Mouse (Mus musculus) retina, postnatal 7 days (tissue): ENCODE data around the gene Hipk4.
A peak's percentile ranks its signal among the peaks of the same experiment; 100 is the strongest.

Source experiments
- DNase-seq: peaks from one replicate; pipeline ENCODE4 v3.0.0-alpha.2; 2012; ENCODE audit warnings: low read depth, low spot score

Gene Hipk4

DNA sequence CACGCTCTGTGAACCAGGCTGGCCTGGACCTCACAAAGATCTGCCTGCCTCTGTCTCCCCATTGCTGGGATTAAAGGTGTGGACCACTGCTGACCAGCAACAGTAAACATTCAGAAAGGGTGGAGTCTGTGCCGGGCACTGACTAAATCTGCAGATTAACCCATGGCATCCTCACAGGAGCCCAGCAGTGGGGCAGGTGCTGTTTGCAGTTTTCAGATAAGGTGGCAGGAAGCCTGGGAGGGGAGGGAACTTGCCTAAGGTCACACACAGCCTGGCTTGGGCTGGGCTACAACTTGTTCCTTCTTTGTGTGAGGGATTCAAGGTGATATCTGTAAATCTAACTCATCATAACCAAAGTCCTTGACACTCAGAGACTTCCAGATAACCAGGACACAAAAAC lies 17.5 kb downstream of the Hipk4 start:
- no peak for DNase-seq

DNA sequence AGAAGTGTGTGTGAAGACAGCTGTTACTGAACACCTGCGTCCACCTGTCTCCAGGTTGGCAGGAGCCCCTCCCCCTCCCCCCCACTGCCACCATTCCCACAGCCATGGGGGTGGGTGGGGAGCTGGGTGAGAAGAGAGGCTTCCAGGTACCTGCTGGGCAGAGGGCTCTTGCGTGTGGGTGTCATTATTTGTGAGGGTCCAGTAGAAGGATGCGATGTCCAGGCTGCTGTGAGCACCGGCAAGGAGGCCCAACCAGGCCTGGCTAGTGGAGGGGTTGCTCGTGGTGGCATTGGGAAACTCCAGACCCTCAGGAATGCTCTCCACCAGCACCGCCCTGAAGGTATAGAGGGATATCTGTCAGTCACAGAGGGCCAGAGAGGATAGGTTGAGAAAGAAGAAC lies 17.9 kb downstream of the Hipk4 start:
- DNase-seq: no peak

GRCm38 (mm10) chr7:27541431-27541830 lies 18.4 kb downstream of the Hipk4 start:
- DNase-seq: peak; percentile 34

DNA sequence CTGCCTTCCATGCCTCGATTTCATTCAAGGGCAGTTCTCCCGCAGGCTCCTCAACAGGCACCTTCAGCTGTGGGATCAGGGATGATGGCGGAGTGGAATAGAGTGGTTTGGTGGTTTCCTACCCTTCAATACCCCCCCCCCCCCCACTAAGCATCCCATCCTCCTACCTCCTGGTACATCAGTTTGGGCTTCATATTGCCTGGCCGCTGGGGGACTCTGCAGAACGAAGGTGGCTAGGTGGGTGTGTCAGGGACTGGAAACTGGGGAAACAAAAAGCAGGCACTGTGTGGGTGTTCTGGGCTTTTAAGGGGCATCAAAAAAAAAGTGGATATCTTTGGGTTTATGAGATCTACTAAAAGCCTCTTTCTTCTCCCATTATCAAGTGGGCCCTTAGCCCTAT lies 18.9 kb downstream of the Hipk4 start:
- no peak for DNase-seq

GRCm38 (mm10) chr7:27542392-27543033 lies 19.4 kb downstream of the Hipk4 start:
- DNase-seq: peak; percentile 55

GRCm38 (mm10) chr7:27543065-27543464 lies 20.0 kb downstream of the Hipk4 start:
- DNase-seq: no peak

- DNase-seq: no peak
Measured at GRCm38 (mm10) chr7:27543851-27544250, 20.8 kb downstream of the Hipk4 start.

GRCm38 (mm10) chr7:27544675-27545370 lies 21.8 kb downstream of the Hipk4 start:
- no peak for DNase-seq

- no peak for DNase-seq
Measured at GRCm38 (mm10) chr7:27549597-27549996, 26.5 kb downstream of the Hipk4 start.

- no peak for DNase-seq
Measured at GRCm38 (mm10) chr7:27552070-27552469, 29.0 kb downstream of the Hipk4 start.

DNA sequence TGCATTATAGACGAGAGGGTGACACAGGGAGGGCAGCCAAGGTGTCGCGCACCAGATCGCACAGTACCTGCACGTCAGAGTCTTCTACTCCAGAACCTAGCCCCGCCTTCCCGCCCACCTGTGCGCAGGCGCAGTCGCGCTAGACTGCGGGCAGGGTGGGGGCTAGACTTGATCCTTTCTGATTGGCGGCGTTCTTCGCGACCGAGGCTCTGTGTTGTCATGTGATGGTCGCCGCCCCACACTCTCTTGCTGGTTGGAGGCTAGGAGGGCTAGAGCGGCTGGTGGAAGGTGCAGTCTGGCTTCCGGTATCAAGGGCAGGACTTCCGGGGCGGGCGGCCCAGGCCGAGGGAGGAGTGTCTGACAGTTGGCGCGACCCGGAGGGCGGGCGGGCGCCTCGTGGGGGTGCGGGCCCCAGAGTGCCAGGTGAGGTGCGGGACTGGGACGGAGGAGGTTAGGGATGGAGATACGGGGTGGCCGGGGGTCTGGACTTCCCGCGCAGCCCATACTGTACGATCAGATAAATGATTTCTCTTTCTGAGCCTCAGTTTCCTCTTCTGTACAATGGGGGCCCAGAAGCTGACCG lies 30.0 kb downstream of the Hipk4 start, which contains the start of the genes Pld3 and 2310022A10Rik:
Gene Pld3, minus strand, starts transcription at position 288 of the 583 bp plus-strand sequence.
Gene 2310022A10Rik, plus strand, starts transcription at position 303 of the 583 bp plus-strand sequence.
- DNase-seq: peak; percentile 90

DNA sequence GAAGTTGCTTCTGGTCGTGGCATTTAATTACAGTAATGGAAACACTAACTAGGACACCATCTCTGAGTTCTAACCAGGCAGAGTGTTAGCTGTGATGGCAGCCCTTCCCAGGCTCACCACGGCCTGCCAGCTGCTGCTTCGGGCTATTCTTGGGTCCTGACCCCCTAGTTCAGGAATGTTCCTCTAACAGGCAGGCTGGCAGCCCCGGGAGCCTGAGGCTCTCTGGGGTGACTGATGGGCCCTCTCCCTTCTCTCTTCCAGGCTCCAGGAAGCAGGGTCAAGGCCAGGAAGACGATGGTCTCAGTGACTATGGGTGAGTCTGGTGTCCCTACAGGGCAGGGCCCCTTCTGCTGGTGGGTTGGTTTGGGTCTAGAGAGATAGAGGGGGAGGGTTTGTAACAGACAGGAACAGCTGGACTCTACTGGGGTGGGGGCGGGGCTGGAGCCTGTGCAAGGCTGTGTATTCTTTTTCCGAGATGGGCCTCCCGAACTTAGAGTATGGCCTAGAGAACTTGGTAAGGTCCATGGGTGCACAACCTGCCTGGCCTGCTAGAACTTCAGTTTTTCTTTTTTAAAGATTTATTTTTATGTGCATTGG lies 37.3 kb downstream of the Hipk4 start:
- no peak for DNase-seq

DNA sequence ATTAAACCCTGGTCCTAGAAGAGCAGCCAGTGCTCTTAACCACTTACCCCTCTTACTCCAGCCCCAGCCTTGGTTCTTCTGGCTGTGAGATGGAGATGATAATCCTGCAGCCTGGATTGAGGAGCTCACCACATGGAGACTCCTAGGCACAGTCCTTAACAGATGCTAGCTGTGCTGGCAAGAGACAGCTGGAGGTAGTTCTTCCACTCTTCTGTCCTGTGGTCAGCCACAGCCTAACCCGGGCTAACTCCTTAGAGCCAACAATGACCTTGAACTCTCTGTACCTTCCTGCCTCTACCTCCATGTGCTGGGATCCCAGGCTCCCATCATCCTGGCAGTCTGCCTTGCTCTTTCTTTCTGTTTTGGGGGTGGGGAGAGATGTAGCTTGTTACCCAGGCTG lies 37.9 kb downstream of the Hipk4 start:
- DNase-seq: no peak

GRCm38 (mm10) chr7:27569580-27570224 lies 46.6 kb downstream of the Hipk4 start:
- no peak for DNase-seq

DNA sequence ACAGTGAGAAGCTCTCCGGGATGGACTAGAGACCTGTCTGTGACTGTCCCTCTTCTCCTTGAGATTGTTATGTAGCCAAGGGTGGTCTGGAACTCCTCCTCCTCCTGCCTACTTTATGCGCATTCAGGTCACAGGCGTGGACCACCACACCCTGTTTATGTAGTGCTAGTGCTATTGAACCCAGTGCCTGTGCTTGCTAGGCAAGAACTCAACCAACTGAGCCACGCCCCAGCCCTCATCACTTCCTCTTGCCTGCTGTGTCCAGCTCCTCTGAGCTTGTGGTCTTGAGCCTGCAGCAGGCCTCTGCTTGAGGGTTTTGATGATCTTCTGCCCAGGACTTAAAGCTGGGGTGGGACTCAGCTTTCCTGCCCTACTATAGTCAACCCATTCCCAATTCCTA lies 49.1 kb downstream of the Hipk4 start:
- no peak for DNase-seq

GRCm38 (mm10) chr7:27574124-27574880 lies 51.2 kb downstream of the Hipk4 start:
- no peak for DNase-seq

DNA sequence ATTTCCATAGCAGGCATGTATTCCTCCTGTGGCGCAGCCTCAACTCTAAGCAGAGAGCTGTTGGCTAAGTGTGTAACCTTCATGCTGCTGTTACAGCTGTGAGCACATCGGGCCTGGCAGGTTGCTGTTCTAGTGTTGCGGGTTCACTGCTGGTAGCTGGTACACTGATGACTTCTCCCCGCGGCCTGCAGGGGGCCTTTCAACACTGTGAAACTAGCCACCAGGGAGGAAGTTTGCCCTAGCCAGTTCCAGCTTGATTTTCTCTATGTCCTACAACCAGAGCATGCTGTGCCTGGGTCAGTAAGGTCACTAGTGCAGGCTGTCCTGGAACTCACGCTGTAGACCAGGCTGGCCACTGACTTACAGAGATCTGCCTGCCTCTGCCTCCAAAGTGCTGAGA lies 53.8 kb downstream of the Hipk4 start:
- DNase-seq: no peak

- no peak for DNase-seq
Measured at GRCm38 (mm10) chr7:27577589-27577988, 54.5 kb downstream of the Hipk4 start.

DNA sequence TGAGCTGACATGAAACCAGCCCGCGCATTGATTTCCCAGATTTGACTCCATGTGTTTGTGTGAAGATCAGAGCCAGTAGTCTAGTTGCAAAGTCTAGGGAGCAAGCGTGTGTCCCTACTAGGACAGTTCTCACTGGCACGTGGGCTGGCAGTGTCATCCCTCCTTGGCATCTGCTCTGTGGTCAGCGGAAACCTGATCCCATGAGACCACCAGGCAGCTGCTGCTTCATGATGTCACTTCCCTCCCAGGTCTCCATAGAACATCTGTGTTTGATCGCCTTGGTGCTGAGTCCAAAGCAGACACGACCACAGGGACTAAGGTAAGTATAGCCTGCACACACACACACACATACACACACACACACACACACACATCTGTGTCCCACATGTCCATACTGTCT lies 55.4 kb downstream of the Hipk4 start:
- no peak for DNase-seq

DNA sequence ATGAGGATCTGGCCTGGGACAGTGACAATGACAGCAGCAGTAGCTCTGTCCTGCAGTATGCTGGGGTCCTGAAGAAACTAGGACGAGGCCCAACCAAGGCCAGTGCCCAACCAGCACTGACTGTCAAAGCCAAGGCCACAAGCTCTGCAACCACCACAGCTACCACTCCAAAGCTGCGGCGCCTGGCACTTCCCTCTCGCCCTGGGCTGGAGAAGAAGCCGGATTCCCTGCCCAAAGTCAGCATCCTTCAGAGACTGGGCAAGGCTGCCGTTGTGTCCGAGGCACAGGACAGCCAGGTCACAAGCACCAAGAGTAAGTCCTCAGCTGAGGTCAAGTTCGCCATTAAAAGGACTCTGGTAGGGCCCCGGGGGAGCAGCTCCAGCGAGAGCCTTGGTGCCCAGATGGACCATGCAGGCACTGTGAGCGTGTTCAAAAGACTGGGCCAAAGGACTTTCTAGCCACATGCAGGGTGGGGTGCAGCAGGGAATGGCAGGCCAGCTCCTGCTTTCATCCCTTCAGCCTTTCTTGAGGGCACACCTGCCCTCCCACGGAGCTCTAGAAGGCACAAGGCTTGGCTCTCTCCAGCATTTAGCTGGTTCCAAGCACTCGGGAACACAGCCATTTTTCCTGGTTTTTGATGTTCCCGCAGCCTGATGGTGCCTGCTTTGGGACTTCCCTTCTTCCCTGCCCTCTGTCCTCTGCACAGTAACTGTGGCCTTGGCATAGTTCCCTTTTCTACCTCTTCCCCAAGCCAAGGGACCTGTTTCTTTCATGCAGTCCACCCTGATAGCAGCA lies 57.5 kb downstream of the Hipk4 start:
- no peak for DNase-seq
